Mouse (Mus musculus): ENCODE measurements around the gene Zfp872. TPM values are rescaled to one million over a fixed set of nuclear protein-coding genes. Genes with fewer than 3 reads are reported as not detected.
"Not testable (repeated sequence)": the region's sequence is repeated elsewhere in the genome, so short reads cannot be mapped to it uniquely, and the experiment has no call there.

Gene Zfp872
- polyA plus RNA-seq, 1 experiment from 2014 or later: 0.58 TPM

- WGBS: 49% methylated on average over 5 of the region's 5 CpGs
Measured at GRCm38 (mm10) chr9:22196412-22196811, 8.5 kb downstream of the Zfp872 start.

GRCm38 (mm10) chr9:22213785-22214194, 25.9 kb downstream of the Zfp872 start:
- H3K27ac ChIP-seq (replicated peaks): no peak overlapping the region
- H3K4me3 ChIP-seq (replicated peaks): no peak overlapping the region
- H3K9ac ChIP-seq (replicated peaks): no peak overlapping the region
- 72% methylated on average over 2 of the region's 2 CpGs for WGBS
- no peak overlapping the region for H3K4me2 ChIP-seq
- ATAC-seq (ENCODE audit: low FRiP score): no peak
- H3K27me3 ChIP-seq (replicated peaks): no peaks in the 10 kb centered on the region
- H3K9me3 ChIP-seq (replicated peaks): no peaks in the 10 kb centered on the region
- no peaks in the 10 kb centered on the region for H3K4me1 ChIP-seq
- no peaks in the 10 kb centered on the region for H3K36me3 ChIP-seq

More at GRCm38 (mm10) chr9:22196412-22196811, 8.5 kb downstream of the Zfp872 start:
- Histone ChIP-seq H3K4me1 (no peaks in the 10 kb centered on the region), H3K4me3 (replicated peaks) (no peak overlapping the region), H3K9me3 (replicated peaks) (peaks cover 23% of the 10 kb centered on the region; the same call in 1 of the 2 replicates), H3K4me2 (no peak overlapping the region), H3K9ac (replicated peaks) (no peak overlapping the region), H3K27ac (replicated peaks) (no peak overlapping the region), H3K27me3 (replicated peaks) (no peaks in the 10 kb centered on the region), H3K36me3 (no peaks in the 10 kb centered on the region)
- ATAC-seq (ENCODE audit: low FRiP score): no peak

GRCm38 (mm10) chr9:22214549-22214948, 26.7 kb downstream of the Zfp872 start:
- Histone ChIP-seq H3K4me1 (no peaks in the 10 kb centered on the region), H3K4me2 (no peak overlapping the region), H3K9me3 (replicated peaks) (no peaks in the 10 kb centered on the region), H3K27me3 (replicated peaks) (no peaks in the 10 kb centered on the region), H3K36me3 (no peaks in the 10 kb centered on the region), H3K27ac (replicated peaks) (no peak overlapping the region), H3K4me3 (replicated peaks) (no peak overlapping the region), H3K9ac (replicated peaks) (no peak overlapping the region)
- WGBS: 79% methylated on average over 2 of the region's 2 CpGs
- no peak for ATAC-seq (ENCODE audit: low FRiP score)

DNA sequence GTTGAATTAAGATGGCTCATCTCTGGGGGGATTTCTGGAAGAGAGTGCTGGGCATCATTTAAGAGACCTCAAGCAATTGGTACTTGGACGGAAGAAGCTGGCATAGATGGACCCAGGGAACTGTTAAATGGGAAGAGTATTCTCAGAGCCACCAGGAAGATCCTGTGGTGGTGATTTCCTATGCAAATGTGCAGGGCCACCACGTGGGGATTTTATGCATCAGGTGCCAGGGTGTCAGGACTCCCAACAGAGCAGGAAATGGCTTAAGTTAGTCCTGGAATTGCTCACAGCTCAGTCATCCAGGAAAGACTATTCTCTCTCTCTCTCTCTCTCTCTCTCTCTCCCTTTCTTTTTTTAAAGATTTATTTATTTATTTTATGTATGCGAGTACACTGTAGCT, 28.8 kb downstream of the Zfp872 start:
- Histone ChIP-seq H3K27ac (replicated peaks) (no peak overlapping the region), H3K9me3 (replicated peaks) (no peaks in the 10 kb centered on the region), H3K36me3 (no peaks in the 10 kb centered on the region), H3K9ac (replicated peaks) (no peak overlapping the region), H3K27me3 (replicated peaks) (no peaks in the 10 kb centered on the region), H3K4me3 (replicated peaks) (no peak overlapping the region), H3K4me2 (no peak overlapping the region), H3K4me1 (no peaks in the 10 kb centered on the region)
- no peak for ATAC-seq (ENCODE audit: low FRiP score)
- 57% methylated on average over 3 of the region's 3 CpGs for WGBS

DNA sequence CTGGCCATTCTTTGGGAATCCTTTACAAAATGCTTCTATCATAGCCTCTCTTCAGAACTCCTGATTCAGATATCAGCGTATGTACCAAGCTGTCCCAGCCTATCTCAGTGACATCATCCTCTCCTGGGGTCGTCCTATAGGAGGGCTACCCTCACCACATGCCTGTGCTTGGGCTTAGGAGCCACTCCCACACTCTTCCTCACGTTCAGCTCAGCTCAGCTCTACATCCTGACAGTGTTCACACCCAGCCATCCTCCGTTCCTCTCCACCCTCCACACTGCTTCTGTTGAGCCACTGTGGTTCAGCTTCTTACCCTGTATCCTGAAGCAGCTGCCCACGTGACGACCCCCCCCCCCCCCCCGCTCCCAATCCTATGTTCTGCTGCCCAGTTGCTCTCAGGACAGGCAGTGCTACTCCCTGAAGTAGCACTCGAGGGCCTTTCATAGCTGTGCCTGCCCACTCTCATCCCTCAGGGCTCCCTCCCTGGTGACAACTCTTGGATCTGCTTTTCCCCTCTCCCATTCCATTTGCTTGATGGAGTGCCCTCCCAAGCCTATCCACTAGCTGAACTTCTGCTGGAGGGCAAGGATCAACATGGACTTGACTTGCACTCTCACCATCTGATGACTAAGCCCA, 30.1 kb downstream of the Zfp872 start:
- H3K9me3 ChIP-seq (replicated peaks): no peaks in the 10 kb centered on the region
- H3K4me3 ChIP-seq (replicated peaks): no peak overlapping the region
- no peaks in the 10 kb centered on the region for H3K4me1 ChIP-seq
- no peak overlapping the region for H3K4me2 ChIP-seq
- H3K9ac ChIP-seq (replicated peaks): no peak overlapping the region
- H3K27ac ChIP-seq (replicated peaks): no peak overlapping the region
- ATAC-seq (ENCODE audit: low FRiP score): no peak
- H3K27me3 ChIP-seq (replicated peaks): no peaks in the 10 kb centered on the region
- H3K36me3 ChIP-seq: no peaks in the 10 kb centered on the region
- 70% methylated on average over 6 of the region's 8 CpGs for WGBS

GRCm38 (mm10) chr9:22224066-22224465, 36.2 kb downstream of the Zfp872 start:
- 96% methylated on average over 4 of the region's 4 CpGs for WGBS
- no peak overlapping the region for H3K9ac ChIP-seq (replicated peaks)
- peaks cover 5% of the 10 kb centered on the region for H3K4me1 ChIP-seq
- no peak overlapping the region for H3K4me2 ChIP-seq
- H3K9me3 ChIP-seq (replicated peaks): no peaks in the 10 kb centered on the region
- no peaks in the 10 kb centered on the region for H3K36me3 ChIP-seq
- no peak overlapping the region for H3K4me3 ChIP-seq (replicated peaks)
- no peak overlapping the region for H3K27ac ChIP-seq (replicated peaks)
- H3K27me3 ChIP-seq (replicated peaks): no peaks in the 10 kb centered on the region
- no peak for ATAC-seq (ENCODE audit: low FRiP score)

DNA sequence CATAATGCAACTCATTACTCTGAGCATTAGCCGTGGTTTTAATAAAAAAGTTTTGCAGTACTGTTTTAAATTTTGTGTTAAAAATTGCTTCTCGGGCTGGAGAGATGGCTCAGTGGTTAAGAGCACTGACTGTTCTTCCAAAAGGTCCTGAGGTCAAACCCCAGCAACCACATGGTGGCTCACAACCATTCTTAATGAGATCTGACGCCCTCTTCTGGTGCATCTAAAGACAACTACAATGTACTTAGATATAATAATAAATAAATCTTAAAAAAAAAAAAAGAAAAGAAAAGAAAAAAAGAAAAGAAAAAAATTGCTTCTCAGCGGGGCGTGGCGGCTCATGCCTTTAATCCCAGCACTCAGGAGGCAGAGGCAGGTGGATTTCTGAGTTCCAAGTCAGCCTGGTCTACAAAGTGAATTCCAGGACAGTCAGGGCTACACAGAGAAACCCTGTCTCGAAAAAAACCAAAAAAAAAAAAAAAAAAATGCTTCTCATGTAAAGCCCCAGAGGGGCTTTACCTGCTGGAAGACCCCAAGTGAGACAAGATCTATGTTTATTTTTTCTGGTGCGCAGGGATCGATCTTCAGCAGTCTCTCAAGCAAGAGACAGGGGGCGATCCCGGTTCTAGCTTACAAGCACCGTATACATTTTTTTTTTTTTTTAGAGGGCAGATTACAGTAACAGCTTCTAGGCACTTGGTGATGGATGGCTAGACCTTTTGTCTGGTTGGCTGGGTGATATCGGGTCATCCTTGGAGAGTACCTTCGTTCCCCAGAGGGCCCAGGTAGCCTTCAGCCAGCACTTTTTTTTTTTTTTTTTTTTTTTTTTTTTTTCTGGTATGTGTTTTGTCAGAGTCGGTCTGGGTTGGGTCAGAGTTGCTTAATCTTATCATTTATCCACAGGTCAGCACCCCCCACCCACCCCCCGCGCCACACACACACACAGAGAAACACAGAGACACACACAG, 36.9 kb downstream of the Zfp872 start:
- Histone ChIP-seq H3K4me2 (peak overlapping the region; percentile 63), H3K9ac (replicated peaks) (peak overlapping the region; percentile 74), H3K27me3 (replicated peaks) (no peaks in the 10 kb centered on the region), H3K27ac (replicated peaks) (peak overlapping the region; percentile 89), H3K4me3 (replicated peaks) (peak overlapping the region; percentile 85), H3K36me3 (no peaks in the 10 kb centered on the region), H3K4me1 (peaks cover 5% of the 10 kb centered on the region), H3K9me3 (replicated peaks) (no peaks in the 10 kb centered on the region)
- ATAC-seq (ENCODE audit: low FRiP score): peak; percentile 56
- 27% methylated on average over 17 of the region's 17 CpGs for WGBS

- Histone ChIP-seq H3K9ac (replicated peaks) (peak within 1 kb of the TSS; percentile 74), H3K27me3 (replicated peaks) (no peaks in the 10 kb centered on the region), H3K27ac (replicated peaks) (peak within 1 kb of the TSS; percentile 89), H3K4me3 (replicated peaks) (peak within 1 kb of the TSS; percentile 85), H3K9me3 (replicated peaks) (no peaks in the 10 kb centered on the region), H3K36me3 (no peaks in the 10 kb centered on the region), H3K4me1 (peaks cover 5% of the 10 kb centered on the region), H3K4me2 (peak within 1 kb of the TSS; percentile 63)
- WGBS: 2% methylated on average over 35 of the region's 35 CpGs
- peak; percentile 99 for ATAC-seq (ENCODE audit: low FRiP score)
Measured at GRCm38 (mm10) chr9:22225581-22226388, 37.9 kb downstream of the Zfp872 start, which contains the start of gene Zfp809. Zfp809 (plus strand) TSS chr9:22225714.

DNA sequence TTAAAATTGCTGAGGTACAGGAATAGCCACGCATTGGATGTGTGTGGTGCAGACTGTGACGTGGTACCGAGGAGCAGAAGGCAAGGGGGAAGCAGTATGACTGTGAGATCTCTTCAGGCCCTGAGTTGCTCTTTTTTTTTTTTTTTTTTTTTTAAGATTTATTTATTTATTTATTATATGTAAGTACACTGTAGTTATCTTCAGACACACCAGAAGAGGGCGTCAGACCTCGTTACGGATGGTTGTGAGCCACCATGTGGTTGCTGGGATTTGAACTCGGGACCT, 38.4 kb downstream of the Zfp872 start:
- not testable (repeated sequence) for H3K27me3 ChIP-seq (replicated peaks); ATAC-seq (ENCODE audit: low FRiP score)
- 77% methylated on average over 7 of the region's 7 CpGs for WGBS

GRCm38 (mm10) chr9:22226846-22227245, 39.0 kb downstream of the Zfp872 start:
- Histone ChIP-seq H3K4me1 (peaks cover 5% of the 10 kb centered on the region), H3K27ac (replicated peaks) (no peak overlapping the region), H3K36me3 (no peaks in the 10 kb centered on the region), H3K27me3 (replicated peaks) (no peaks in the 10 kb centered on the region), H3K9me3 (replicated peaks) (no peaks in the 10 kb centered on the region), H3K9ac (replicated peaks) (no peak overlapping the region), H3K4me2 (no peak overlapping the region), H3K4me3 (replicated peaks) (no peak overlapping the region)
- WGBS: 78% methylated on average over 15 of the region's 15 CpGs
- ATAC-seq (ENCODE audit: low FRiP score): no peak

More for the DNA sequence above, 38.4 kb downstream of the Zfp872 start:
- Histone ChIP-seq H3K4me3 (replicated peaks) (peak overlapping the region; percentile 85), H3K9ac (replicated peaks) (0 out of 2 replicates have a peak overlapping the region, but pooled peaks have one; percentile 74), H3K4me2 (peak overlapping the region; percentile 63)
- H3K4me1 ChIP-seq; H3K27ac ChIP-seq (replicated peaks); H3K36me3 ChIP-seq; H3K9me3 ChIP-seq (replicated peaks): not testable (repeated sequence)

DNA sequence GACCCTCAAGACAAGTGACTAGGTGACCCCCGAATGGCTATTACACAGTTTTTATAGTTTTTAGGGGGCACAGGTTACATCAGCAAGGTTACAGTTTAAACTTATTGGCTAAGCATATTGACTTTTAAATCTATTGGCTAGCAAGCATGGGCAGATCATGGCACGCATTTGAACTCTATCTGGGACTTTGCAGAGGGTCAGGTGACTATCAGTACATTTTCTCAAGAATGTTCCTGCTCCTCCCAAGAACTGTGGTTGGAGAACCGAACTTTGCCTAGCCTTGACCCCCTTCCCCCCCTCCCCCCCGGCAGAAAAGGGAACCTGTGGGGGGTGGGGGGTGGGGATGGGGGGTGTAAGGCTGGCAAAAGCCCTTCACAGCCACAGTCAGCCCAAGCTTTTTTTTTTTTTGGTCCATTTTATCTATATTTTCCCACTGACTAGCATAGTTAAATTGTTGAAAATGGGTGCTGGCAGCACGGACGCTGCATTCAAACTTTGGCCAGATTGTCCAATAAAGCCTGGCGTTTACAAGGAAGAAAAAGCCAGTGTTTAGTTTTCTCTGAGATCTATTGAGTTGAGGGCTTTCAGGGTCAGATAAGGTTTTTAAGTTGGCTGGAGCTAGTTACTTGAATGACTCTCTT, 41.6 kb downstream of the Zfp872 start:
- ATAC-seq (ENCODE audit: low FRiP score): no peak
- WGBS: 89% methylated on average over 7 of the region's 7 CpGs
- H3K4me1 ChIP-seq: peaks cover 5% of the 10 kb centered on the region
- no peak overlapping the region for H3K9ac ChIP-seq (replicated peaks)
- no peak overlapping the region for H3K27ac ChIP-seq (replicated peaks)
- H3K27me3 ChIP-seq (replicated peaks): no peaks in the 10 kb centered on the region
- H3K36me3 ChIP-seq: no peaks in the 10 kb centered on the region
- H3K4me2 ChIP-seq: no peak overlapping the region
- no peaks in the 10 kb centered on the region for H3K9me3 ChIP-seq (replicated peaks)
- no peak overlapping the region for H3K4me3 ChIP-seq (replicated peaks)

Data from neural tube, embryonic 15.5 days (tissue).